Mouse (Mus musculus) midbrain, embryonic 14.5 days (tissue): ENCODE measurements around the gene Nme2. TPM values are rescaled to one million over a fixed set of nuclear protein-coding genes. Genes with fewer than 3 reads are reported as not detected.
A peak's percentile ranks its signal among the peaks of the same experiment; 100 is the strongest.

Experiments
- ATAC-seq: fragments of 200-750 bp; cut with Nextera tagmentation; 2 replicates; pipeline ENCODE4 v1.8.0; 2017; ENCODE audit warnings: moderate number of reproducible peaks, moderate library complexity; ENCODE audit not compliant: low FRiP score, low TSS enrichment
- DNase-seq: peaks from one replicate; pipeline ENCODE4 v3.0.0-alpha.2; 2015
- H3K27ac ChIP-seq: fragments of 300-500 bp; sonication (generic); replicated peaks from 2 replicates; pipeline ENCODE4 v1.5.1; 2014; ENCODE audit warnings: mild to moderate bottlenecking, low read depth, low read length, moderate library complexity
- H3K27me3 ChIP-seq: fragments of 300-500 bp; sonication (generic); 2 replicates; pipeline ENCODE4 v1.6.1; 2014; ENCODE audit warnings: low read length, control low read depth, mixed read lengths; ENCODE audit not compliant: control insufficient read depth, insufficient read depth
- H3K36me3 ChIP-seq: fragments of 300-500 bp; sonication (generic); 2 replicates; pipeline ENCODE4 v1.6.1; 2014; ENCODE audit warnings: low read length, control low read depth; ENCODE audit not compliant: control insufficient read depth, insufficient read depth
- H3K4me1 ChIP-seq: fragments of 300-500 bp; sonication (generic); 2 replicates; pipeline ENCODE4 v1.6.1; 2014; ENCODE audit warnings: mild to moderate bottlenecking, antibody characterized with exemption, low read length, control low read depth; ENCODE audit not compliant: control insufficient read depth, insufficient read depth
- H3K4me2 ChIP-seq: fragments of 300-500 bp; sonication (generic); 2 replicates; pipeline ENCODE4 v1.6.1; 2014; ENCODE audit warnings: mild to moderate bottlenecking, low read length, moderate library complexity
- H3K4me3 ChIP-seq: fragments of 300-500 bp; sonication (generic); replicated peaks from 2 replicates; pipeline ENCODE4 v1.5.1; 2014; ENCODE audit warnings: low read depth, low read length
- H3K9ac ChIP-seq: fragments of 300-500 bp; sonication (generic); replicated peaks from 2 replicates; pipeline ENCODE4 v1.6.1; 2014; ENCODE audit warnings: mild to moderate bottlenecking, low read length, moderate library complexity
- H3K9me3 ChIP-seq: fragments of 300-500 bp; sonication (generic); 2 replicates; pipeline ENCODE4 v1.6.1; 2016; ENCODE audit warnings: low read length, control low read depth, mixed read lengths; ENCODE audit not compliant: control insufficient read depth
- WGBS: fragments of 180-500 bp; shearing (Covaris S2); extraction: QIAGEN DNeasy Blood & Tissue Kit; methylation state at CpG from one replicate; pipeline ENCODE4 v1.1.7; 2014; 5-methylcytosine and 5-hydroxymethylcytosine counted together
- polyA plus RNA-seq: library from polyadenylated mRNA; unstranded; fragments of >200 nt; fragmentation: Nextera tagmentation; extraction: Ambion mirVana; gene quantifications from 2 replicates; pipeline ENCODE4 v1.2.1, GENCODE M21; 2014

Gene Nme2
- polyA plus RNA-seq, 1 experiment from 2014 or later: 75.8 TPM

DNA sequence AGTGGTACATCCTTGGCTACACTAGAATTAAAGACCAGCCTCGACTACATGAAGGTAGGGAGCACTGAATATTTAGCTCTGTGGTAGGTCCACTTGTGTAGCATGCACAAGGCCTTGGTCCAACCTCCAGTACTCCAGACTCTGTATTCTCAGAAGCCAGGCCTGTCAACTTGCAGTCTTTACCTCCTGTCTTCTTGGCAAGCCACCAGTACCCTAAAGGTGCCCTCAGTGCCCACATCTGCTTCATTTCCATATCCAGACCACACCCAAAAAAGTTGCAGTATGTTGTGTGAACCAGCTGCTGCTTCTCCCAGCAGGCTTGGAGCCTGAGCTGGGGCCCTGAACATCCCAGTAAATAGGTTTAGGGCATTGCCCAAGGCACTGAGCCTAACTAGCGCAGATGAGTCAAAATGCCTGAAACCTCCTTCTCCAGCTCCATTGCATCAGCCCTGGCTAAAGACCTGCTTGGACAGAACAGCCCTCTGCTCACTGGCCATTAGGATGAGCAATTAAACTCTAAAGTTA lies 1.0 kb upstream of the Nme2 start:
- Histone ChIP-seq H3K4me2 (no peak overlapping the region), H3K9me3 (no peaks in the 10 kb centered on the region), H3K4me3 (no peak overlapping the region), H3K27ac (no peak overlapping the region), H3K4me1 (peaks cover 10% of the 10 kb centered on the region), H3K27me3 (no peaks in the 10 kb centered on the region), H3K36me3 (peaks cover 46% of the 10 kb centered on the region), H3K9ac (no peak overlapping the region)
- WGBS: 88% methylated on average over 2 of the region's 2 CpGs
- ATAC-seq: no peak
- DNase-seq: no peak

GRCm38 (mm10) chr11:93955256-93956150 lies 556 bp downstream of the Nme2 start:
- H3K27me3 ChIP-seq: no peaks in the 10 kb centered on the region
- H3K27ac ChIP-seq: peak overlapping the region; percentile 82
- H3K36me3 ChIP-seq: peaks cover 44% of the 10 kb centered on the region
- no peaks in the 10 kb centered on the region for H3K9me3 ChIP-seq
- peak; percentile 90 for DNase-seq
- peak overlapping the region; percentile 66 for H3K9ac ChIP-seq
- H3K4me1 ChIP-seq: peaks cover 10% of the 10 kb centered on the region
- peak; percentile 96 for ATAC-seq
- H3K4me3 ChIP-seq: peak overlapping the region; percentile 60
- under 1% methylated on average over 66 of the region's 67 CpGs for WGBS
- H3K4me2 ChIP-seq: peak overlapping the region; percentile 89

DNA sequence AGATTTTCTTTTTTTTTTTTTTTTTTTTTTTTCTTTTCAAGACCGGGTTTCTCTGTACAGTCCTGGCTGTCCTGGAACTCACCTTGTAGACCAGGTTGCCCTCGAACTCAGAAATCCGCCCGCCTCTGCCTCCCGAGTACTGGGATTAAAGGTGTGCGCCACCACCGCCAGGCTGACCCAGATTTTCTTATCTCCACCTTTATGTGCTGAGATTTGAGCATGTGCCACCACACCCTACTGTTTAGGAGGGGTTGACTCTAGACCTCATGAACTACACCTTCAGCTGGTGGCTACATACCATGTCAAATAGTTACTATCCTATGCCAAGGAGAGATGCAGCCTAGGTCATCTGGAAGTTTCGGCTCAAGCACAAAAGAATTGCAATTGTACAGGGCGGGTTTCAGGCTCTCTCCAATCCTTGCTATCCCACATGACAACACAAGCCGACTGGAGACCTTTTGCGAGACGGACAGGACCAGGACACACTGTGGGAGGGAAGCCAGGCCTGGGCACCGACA lies 1.3 kb downstream of the Nme2 start:
- ATAC-seq: 0 out of 2 replicates have a peak, but pooled peaks have one; percentile 29
- H3K9me3 ChIP-seq: no peaks in the 10 kb centered on the region
- H3K27me3 ChIP-seq: no peaks in the 10 kb centered on the region
- peak overlapping the region; percentile 82; the same call in 1 of the 2 replicates for H3K27ac ChIP-seq
- H3K36me3 ChIP-seq: peaks cover 43% of the 10 kb centered on the region
- peak overlapping the region; percentile 89 for H3K4me2 ChIP-seq
- H3K4me1 ChIP-seq: peaks cover 10% of the 10 kb centered on the region
- peak overlapping the region; percentile 60 for H3K4me3 ChIP-seq
- 48% methylated on average over 13 of the region's 13 CpGs for whole genome bisulfite sequencing
- no peak for DNase-seq
- H3K9ac ChIP-seq: peak overlapping the region; percentile 66

GRCm38 (mm10) chr11:93952376-93952775 lies 3.7 kb downstream of the Nme2 start:
- WGBS: 71% methylated on average over 5 of the region's 5 CpGs
- ATAC-seq: no peak
- Histone ChIP-seq H3K27ac (no peak overlapping the region), H3K4me3 (no peak overlapping the region), H3K4me2 (no peak overlapping the region), H3K27me3 (no peaks in the 10 kb centered on the region), H3K9ac (no peak overlapping the region), H3K9me3 (no peaks in the 10 kb centered on the region), H3K4me1 (peaks cover 10% of the 10 kb centered on the region), H3K36me3 (peaks cover 34% of the 10 kb centered on the region)
- DNase-seq: no peak

GRCm38 (mm10) chr11:93950045-93950444 lies 6.0 kb downstream of the Nme2 start:
- H3K4me3 ChIP-seq: no peak overlapping the region
- H3K36me3 ChIP-seq: peaks cover 43% of the 10 kb centered on the region
- no peak overlapping the region for H3K27ac ChIP-seq
- DNase-seq (no peak), ATAC-seq (no peak)
- H3K27me3 ChIP-seq: no peaks in the 10 kb centered on the region
- 97% methylated on average over 1 of the region's 1 CpGs for whole genome bisulfite sequencing
- H3K4me2 ChIP-seq: no peak overlapping the region
- 0 out of 2 replicates have a peak, but pooled peaks cover 3% of the 10 kb centered on the region for H3K4me1 ChIP-seq
- no peaks in the 10 kb centered on the region for H3K9me3 ChIP-seq
- no peak overlapping the region for H3K9ac ChIP-seq

GRCm38 (mm10) chr11:93948887-93949567 lies 7.0 kb downstream of the Nme2 start:
- H3K9me3 ChIP-seq: no peaks in the 10 kb centered on the region
- no peak overlapping the region for H3K9ac ChIP-seq
- no peak overlapping the region for H3K4me3 ChIP-seq
- WGBS: 95% methylated on average over 9 of the region's 9 CpGs
- peaks cover 48% of the 10 kb centered on the region for H3K36me3 ChIP-seq
- no peak overlapping the region for H3K4me2 ChIP-seq
- H3K27ac ChIP-seq: no peak overlapping the region
- no peak for ATAC-seq
- DNase-seq: no peak
- H3K27me3 ChIP-seq: no peaks in the 10 kb centered on the region
- no peaks in the 10 kb centered on the region for H3K4me1 ChIP-seq

DNA sequence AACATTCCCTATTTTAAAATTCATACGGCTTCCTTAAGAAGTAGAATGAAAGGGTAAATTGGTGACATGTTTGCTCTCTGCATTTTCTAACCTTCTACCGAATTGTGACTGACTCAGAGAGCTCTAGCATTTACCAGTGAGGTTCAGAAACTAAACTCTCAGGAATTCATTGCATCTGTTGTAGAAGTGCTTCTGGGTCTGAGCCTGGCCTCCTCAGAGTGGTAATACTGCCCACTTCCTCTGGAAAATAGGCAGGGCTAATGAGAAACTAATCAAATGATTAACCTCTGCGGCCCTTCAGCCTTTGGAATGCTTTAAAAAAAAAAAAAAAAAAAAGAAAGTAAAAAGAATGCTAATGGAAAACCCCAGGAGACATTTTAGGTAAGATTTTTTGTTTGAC lies 11.1 kb downstream of the Nme2 start:
- ATAC-seq: no peak
- no peak overlapping the region for H3K27ac ChIP-seq
- no peak for DNase-seq
- H3K4me3 ChIP-seq: no peak overlapping the region
- H3K36me3 ChIP-seq: peaks cover 54% of the 10 kb centered on the region
- H3K4me1 ChIP-seq: no peaks in the 10 kb centered on the region
- no peaks in the 10 kb centered on the region for H3K27me3 ChIP-seq
- H3K9ac ChIP-seq: no peak overlapping the region
- H3K9me3 ChIP-seq: no peaks in the 10 kb centered on the region
- WGBS: 83% methylated on average over 3 of the region's 3 CpGs
- no peak overlapping the region for H3K4me2 ChIP-seq

DNA sequence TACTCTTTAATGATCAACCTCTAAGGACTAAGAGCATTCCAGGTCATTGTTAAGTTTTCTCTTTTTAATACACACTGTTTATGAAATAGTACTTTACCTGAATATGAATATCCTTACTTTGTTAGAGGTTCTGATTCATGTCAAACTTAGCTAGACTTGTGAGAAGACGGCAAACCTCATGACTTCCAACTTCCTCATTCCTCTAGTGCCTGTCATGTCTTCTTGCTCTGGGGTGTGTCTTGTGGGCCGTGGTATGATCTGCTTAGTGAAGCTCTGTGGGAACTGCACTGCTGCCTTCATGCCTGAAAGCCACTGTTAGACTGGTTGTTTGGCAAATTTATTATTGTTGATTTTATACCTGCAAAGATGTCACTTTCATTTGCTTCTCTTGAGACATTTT lies 15.2 kb downstream of the Nme2 start:
- no peak overlapping the region for H3K4me2 ChIP-seq
- H3K36me3 ChIP-seq: peaks cover 73% of the 10 kb centered on the region
- H3K9ac ChIP-seq: no peak overlapping the region
- no peak for ATAC-seq
- no peak for DNase-seq
- no peak overlapping the region for H3K4me3 ChIP-seq
- H3K27me3 ChIP-seq: no peaks in the 10 kb centered on the region
- no peaks in the 10 kb centered on the region for H3K9me3 ChIP-seq
- H3K4me1 ChIP-seq: no peaks in the 10 kb centered on the region
- H3K27ac ChIP-seq: no peak overlapping the region
- WGBS: 96% methylated on average over 2 of the region's 2 CpGs
